ENCODE assay signal across 8 mouse cellular contexts in the genomic region with DNA sequence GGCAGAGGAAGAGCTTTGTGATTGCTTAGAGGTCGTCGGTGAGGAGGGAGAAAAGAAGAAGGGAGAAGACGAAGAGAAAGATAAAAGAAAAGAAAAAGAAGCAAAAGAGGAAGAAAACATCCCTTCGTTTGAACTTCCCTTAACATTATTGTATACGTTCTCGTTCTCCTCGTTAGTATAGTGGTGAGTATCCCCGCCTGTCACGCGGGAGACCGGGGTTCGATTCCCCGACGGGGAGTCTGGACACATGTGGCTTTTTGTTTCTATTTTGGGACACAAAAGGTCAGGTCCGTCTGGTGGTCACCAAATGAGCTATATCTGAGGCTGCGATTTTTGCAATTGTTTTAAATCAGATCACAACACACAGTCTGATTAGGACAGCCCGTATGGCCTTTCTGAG. TPM values are rescaled to one million over a fixed set of nuclear protein-coding genes. Genes with fewer than 3 reads are reported as not detected.
A peak's percentile ranks its signal among the peaks of the same experiment; 100 is the strongest.
DNase-seq lines count a peak whose midpoint lies in the region; ATAC-seq and TF ChIP-seq lines count a peak whose summit lies in the region.

No protein-coding gene starts in this region.

- H3K36me3 ChIP-seq in heart, embryonic 13.5 days = no peaks in the 10 kb centered on the region
- H3K36me3 ChIP-seq in hindbrain, embryonic 12.5 days = no peaks in the 10 kb centered on the region
- no peaks in the 10 kb centered on the region for H3K36me3 ChIP-seq in midbrain, embryonic 13.5 days

- TF ChIP-seq CTCF in brain, embryonic 14.5 days (IDR thresholded peaks at IDR 0.05; ENCODE audit: borderline replicate concordance, extremely low read depth, insufficient read depth, insufficient read length) = no peak

- peak overlapping the region; percentile 46 for H3K4me3 ChIP-seq in heart, embryonic 13.5 days
- peak overlapping the region; percentile 7; the same call in 1 of the 2 replicates for H3K4me3 ChIP-seq in hindbrain, embryonic 12.5 days
- H3K4me3 ChIP-seq in midbrain, embryonic 13.5 days (replicated peaks) = no peak overlapping the region; the same call in 1 of the 2 replicates

- no peak for ATAC-seq in heart, embryonic 13.5 days (ENCODE audit: extremely low read depth, insufficient number of reproducible peaks, low FRiP score, low TSS enrichment)
- ATAC-seq in hindbrain, embryonic 12.5 days (ENCODE audit: low FRiP score) = no peak
- no peak for ATAC-seq in midbrain, embryonic 13.5 days

- DNase-seq in heart, adult 18-20 months = no peak
- peak; percentile 71 for DNase-seq in 3134 (ENCODE audit: extremely low read depth, insufficient read length, low spot score)
- DNase-seq in brain, embryonic 14.5 days (ENCODE audit: low read depth) = peak; percentile 31
- DNase-seq in adrenal gland, adult 8-10 months = no peak
- no peak for DNase-seq in adrenal gland, postnatal 10 days

- no peak overlapping the region for H3K27ac ChIP-seq in heart, embryonic 13.5 days (replicated peaks)
- H3K27ac ChIP-seq in hindbrain, embryonic 12.5 days = no peak overlapping the region
- no peak overlapping the region for H3K27ac ChIP-seq in midbrain, embryonic 13.5 days

- WGBS in heart, embryonic 13.5 days = 6% methylated on average over 17 of the region's 17 CpGs
- WGBS in hindbrain, embryonic 12.5 days = 2% methylated on average over 17 of the region's 17 CpGs
- 4% methylated on average over 17 of the region's 17 CpGs for WGBS in midbrain, embryonic 13.5 days

- H3K9me3 ChIP-seq in heart, embryonic 13.5 days = no peaks in the 10 kb centered on the region
- H3K9me3 ChIP-seq in hindbrain, embryonic 12.5 days (replicated peaks) = no peaks in the 10 kb centered on the region
- H3K9me3 ChIP-seq in midbrain, embryonic 13.5 days = no peaks in the 10 kb centered on the region

- H3K4me2 ChIP-seq in heart, embryonic 13.5 days = peak overlapping the region; percentile 62
- peak overlapping the region; percentile 25 for H3K4me2 ChIP-seq in hindbrain, embryonic 12.5 days (replicated peaks)
- H3K4me2 ChIP-seq in midbrain, embryonic 13.5 days (replicated peaks) = 0 out of 2 replicates have a peak overlapping the region, but pooled peaks have one; percentile 12

- peaks cover 12% of the 10 kb centered on the region for H3K4me1 ChIP-seq in heart, embryonic 13.5 days
- H3K4me1 ChIP-seq in hindbrain, embryonic 12.5 days = peaks cover 5% of the 10 kb centered on the region; the same call in 1 of the 2 replicates
- no peaks in the 10 kb centered on the region for H3K4me1 ChIP-seq in midbrain, embryonic 13.5 days (replicated peaks)

- no peak for TF ChIP-seq POLR2A in brain, embryonic 14.5 days (IDR thresholded peaks at IDR 0.05; ENCODE audit: borderline replicate concordance, extremely low read depth, insufficient read depth, insufficient read length, poor library complexity, severe bottlenecking)

- H3K27me3 ChIP-seq in heart, embryonic 13.5 days (replicated peaks) = peaks cover 5% of the 10 kb centered on the region; the same call in 1 of the 2 replicates
- H3K27me3 ChIP-seq in hindbrain, embryonic 12.5 days = peaks cover 23% of the 10 kb centered on the region
- H3K27me3 ChIP-seq in midbrain, embryonic 13.5 days = peaks cover 34% of the 10 kb centered on the region

- peak overlapping the region; percentile 63; the same call in 1 of the 2 replicates for H3K9ac ChIP-seq in heart, embryonic 13.5 days
- no peak overlapping the region for H3K9ac ChIP-seq in hindbrain, embryonic 12.5 days
- no peak overlapping the region for H3K9ac ChIP-seq in midbrain, embryonic 13.5 days (replicated peaks)

RNA-seq across cellular contexts. Expression of a gene that starts 33.7 kb away (rescaled TPM):
- 5.2 and 6.3 TPM in 2 replicates for polyA plus RNA-seq in heart, embryonic 13.5 days (2015; fragmentation: Nextera tagmentation; extraction: Ambion mirVana)
- total RNA-seq in heart, adult 18-20 months (2021) = 1 to 10 TPM in 1 of 2 experiments, under 1 TPM in 1; 0.67 to 1.3 TPM
- polyA plus RNA-seq in brain, embryonic 14.5 days (2012; rRNA removed) = 14.5 and 14.9 TPM in 2 replicates
- polyA plus RNA-seq in hindbrain, embryonic 12.5 days (2016; fragmentation: Nextera tagmentation; extraction: Ambion mirVana) = 19.1 and 20.5 TPM in 2 replicates
- 20.5 and 22.3 TPM in 2 replicates for polyA plus RNA-seq in midbrain, embryonic 13.5 days (2015; fragmentation: Nextera tagmentation; extraction: Ambion mirVana)
- total RNA-seq in adrenal gland, adult 8-10 months (2022) = 1 to 10 TPM; 1.5 to 6.2 (median 3.6) TPM
- total RNA-seq in adrenal gland, postnatal 10 days (2021) = 1 to 10 TPM; 2.0 to 2.4 TPM

Comparison
In these comparisons a context has a peak if more than half of its experiments do, and no peak if none do; other contexts are left out.
1. H3K4me2 ChIP-seq: peak in every context shown above with its lines; median percentile 62 in heart, embryonic 13.5 days; 25 in hindbrain, embryonic 12.5 days; 12 in midbrain, embryonic 13.5 days.
2. DNase-seq: peak in 3134 (single experiment) and brain, embryonic 14.5 days (single experiment); none in heart, adult 18-20 months (0 of 2), adrenal gland, adult 8-10 months (single experiment) and adrenal gland, postnatal 10 days (single experiment).